Mouse (Mus musculus) gastrocnemius, adult 8-10 months (tissue): Measurements from ENCODE around the gene Ruvbl2. TPM values are rescaled to one million over a fixed set of nuclear protein-coding genes. Genes with fewer than 3 reads are reported as not detected.

Experiments
- DNase-seq, 2 experiments: peaks; one replicate each; pipeline ENCODE4 v3.0.0; 2022; ENCODE audit warnings: low spot score in 2 of 2
- total RNA-seq, 4 experiments: library from RNA; stranded (reverse); gene quantifications; 2 replicates each; pipeline ENCODE4 v1.2.4; 2022

Ruvbl2 gene
- total RNA-seq, 4 experiments from 2014 or later, result 22.4 to 28.6 (median 24.0) TPM

DNA sequence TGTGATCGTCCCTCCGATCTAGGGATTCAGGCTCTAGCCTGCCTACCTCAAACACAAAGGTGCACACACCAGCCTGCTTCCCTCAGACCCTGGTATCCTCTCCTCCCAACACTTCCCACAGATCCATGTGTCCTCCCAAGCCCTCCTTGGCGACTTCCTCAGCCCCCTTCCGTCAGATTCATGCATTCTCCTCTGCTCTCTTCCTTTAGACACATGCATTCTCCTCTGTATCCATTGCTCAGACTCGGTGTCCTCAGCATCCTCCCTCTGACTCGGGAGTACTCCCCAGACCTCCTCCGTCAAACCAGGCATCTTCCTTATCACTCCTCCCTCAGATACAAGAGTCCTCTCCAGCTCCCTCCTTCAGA is 4.1 kb downstream of the Ruvbl2 start:
- no peak for DNase-seq

DNA sequence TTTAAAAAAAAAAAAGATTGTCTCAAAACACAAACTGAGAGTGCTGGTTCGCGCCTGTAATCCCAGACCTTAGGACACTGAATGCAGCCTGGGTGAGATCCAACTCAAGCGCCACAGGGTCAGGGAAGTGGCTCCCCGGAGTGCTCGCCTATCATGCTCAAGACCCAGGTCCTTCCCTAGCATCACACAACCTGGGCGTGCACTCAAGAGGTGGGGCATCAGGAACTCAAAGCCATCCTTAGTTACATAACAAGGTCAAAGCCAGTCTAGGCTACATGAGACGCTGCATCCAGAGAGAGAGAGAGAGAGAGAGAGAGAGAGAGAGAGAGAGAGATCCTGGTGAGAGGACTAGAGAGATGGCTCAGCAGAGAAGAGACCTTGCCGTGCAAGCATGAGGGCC is 11.3 kb downstream of the Ruvbl2 start:
- DNase-seq, result peak in 1 of 2 experiments; percentile 69

DNA sequence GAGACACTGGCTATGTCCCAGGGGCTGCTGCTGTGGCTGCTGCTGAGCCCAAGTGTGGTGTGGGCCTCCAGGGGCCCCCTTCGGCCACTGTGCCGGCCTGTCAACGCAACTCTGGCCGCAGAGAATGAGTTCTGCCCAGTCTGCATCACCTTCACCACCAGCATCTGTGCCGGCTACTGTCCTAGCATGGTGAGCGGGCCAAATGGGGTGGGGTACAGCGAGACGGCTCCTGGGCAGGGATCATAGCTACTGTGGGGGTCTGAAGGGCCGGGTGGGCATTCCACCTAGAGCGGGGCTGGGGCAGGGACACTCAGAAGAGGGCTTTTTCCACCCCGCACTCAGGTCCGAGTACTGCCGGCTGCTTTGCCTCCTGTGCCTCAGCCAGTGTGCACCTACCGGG is 16.7 kb downstream of the Ruvbl2 start:
- no peak for DNase-seq

DNA sequence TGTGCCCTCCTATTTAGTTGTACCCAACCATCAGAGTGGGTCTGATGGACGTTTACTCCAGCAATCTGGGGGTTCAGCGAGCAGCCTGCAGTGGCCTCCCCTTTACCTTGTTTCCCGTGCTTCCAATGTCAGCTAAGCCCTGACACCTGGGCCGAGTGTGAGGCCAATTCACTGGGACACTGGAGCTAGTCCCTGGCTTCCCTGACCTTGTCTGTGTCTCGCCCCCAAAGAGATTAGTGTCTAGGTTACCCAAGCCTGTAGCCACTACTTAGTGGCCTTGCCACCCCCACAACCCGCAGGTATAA is 17.3 kb downstream of the Ruvbl2 start, which contains the start of gene Lhb:
Lhb (plus strand) TSS at position 206 of the 305 bp plus-strand sequence.
- no peak for DNase-seq

DNA sequence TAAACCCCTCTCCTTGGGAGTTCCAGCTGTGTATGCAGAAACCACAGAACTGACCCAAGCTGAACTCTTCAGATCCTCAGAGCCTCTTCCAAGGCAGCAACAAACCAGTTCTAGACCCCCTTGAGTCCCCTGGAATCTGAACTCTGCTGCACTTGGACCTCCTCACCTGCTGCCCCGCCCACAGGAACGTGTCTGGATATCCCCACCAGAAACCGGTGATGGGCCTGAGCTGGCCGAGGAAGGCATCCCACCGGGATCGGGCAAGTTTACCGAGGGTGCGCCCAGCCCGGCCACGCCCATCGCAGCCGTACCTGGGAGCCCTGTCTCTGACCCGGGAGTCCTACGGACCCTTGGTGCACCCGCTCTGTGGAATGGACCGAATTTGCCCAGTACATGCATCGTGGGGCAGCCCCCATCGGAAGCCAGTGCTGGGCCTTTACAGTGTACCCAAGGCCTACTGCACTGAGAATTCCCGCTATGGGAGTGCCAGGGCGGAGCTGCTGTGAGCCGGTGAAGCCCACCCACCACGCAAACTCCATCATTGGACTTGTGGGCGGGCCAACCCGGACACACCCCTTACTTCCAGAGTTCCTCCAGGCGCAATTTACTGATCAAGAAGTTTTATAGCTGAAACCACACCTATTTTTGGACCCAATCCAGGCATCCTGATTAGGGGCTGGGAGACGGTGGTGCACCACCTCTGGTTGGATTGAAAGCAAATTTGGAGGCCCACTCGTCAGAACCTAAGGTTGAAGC is 17.9 kb downstream of the Ruvbl2 start:
- no peak for DNase-seq

DNA sequence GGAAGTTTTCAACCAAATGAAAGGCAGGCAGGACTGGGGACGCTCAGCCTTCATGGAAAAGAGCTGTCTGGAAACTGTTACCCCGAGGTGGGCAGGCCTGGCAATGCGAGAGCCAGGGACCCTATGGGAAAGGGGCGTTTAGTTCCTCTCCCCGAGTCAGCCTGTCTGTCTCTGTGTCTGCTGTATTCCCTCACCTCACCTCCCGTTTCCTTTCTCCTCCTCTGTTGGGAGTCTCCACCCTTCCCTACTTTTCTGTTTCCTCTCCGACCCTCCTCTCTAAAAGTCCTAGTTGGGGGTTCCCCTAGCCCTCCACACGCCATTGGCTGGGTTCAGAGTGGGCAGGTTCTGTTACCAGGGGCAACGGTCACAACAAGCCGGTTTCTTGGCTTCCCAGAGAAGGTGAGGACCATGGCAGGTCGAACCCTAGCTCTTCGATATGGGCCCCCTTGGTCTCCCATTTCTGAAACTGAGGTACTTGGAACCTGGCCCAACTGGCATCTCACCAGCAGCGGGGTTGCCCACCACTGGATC is 19.9 kb downstream of the Ruvbl2 start:
- DNase-seq, result no peak

DNA sequence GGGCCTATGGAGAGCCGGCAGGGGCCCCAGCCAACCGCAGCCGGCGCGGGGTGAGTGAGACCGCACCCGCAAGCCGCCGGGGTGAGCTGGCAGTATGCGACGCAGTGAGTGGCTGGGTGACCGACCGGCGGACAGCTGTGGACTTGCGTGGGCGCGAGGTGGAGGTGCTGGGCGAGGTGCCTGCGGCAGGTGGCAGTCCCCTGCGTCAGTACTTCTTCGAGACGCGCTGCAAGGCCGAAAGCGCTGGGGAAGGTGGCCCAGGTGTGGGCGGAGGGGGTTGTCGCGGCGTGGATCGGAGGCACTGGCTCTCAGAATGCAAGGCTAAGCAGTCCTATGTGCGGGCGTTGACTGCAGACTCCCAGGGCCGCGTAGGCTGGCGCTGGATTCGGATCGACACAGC is 22.3 kb downstream of the Ruvbl2 start:
- DNase-seq, result no peak

DNA sequence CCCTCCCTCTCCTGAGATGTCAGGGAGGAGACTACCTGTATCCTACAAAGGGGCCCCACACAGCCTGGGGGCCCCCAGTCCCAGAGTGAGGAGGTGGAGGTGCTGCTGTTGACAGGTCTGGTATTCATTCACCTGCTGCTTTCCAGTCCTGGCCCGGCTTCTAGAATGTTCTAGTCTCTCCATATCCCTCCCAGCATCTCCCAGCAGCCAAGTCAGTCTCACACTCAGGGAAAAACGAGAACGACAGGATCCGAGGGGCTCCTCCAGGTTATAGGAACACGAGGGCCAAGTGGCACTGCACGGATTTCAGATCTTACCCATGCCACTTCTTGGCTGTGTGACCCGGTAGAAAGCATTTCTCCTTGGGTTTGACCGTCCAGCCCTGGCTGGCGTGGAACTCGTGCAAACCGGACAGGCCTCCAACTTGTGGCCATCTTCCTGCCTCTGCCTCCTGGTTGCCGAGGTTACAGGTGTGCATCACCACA is 23.1 kb downstream of the Ruvbl2 start:
- no peak for DNase-seq

DNA sequence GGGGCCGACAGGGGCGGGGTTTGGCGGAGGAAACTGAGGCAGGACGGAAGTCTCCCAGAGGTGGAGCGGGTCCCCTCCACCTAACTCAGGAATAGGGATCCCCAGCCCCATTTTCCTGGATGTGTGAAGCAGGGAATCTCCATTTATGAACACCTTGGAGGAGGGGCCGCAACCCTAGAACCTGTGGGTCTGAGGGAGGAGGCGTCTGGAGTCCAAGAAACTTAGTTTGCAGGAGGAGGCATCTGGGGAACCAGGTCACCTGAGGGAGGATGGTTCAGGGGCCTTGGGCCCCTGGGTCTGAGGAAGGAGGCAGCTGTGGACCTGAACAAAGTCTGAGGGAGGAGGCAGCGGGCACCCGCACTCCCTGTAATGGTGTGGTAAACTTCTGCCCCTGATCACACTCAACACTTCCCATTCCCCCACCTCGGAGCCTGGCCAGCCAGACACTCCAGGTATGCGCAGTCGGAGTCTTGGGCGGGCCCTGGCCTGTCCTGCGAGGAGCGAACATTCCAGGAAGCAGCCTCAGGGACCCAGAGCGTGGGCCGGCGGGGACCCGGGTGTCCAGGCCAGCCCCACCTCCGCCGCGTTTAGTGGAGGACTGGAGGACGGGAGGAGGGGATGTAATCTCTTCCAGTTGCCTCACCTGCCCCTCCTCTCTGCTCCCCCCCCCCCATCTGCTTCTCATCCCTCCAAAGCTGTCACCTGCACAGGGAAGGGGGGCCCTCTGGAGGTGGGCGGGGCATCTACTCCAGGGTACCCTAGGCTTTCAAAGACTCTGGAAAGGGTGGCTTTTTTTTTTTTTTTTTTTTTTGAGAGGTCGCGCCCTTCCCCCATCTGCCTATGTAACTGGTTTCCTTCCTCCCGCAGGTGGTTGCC is 23.8 kb downstream of the Ruvbl2 start:
- peak in 1 of 2 experiments; percentile 7 for DNase-seq

DNA sequence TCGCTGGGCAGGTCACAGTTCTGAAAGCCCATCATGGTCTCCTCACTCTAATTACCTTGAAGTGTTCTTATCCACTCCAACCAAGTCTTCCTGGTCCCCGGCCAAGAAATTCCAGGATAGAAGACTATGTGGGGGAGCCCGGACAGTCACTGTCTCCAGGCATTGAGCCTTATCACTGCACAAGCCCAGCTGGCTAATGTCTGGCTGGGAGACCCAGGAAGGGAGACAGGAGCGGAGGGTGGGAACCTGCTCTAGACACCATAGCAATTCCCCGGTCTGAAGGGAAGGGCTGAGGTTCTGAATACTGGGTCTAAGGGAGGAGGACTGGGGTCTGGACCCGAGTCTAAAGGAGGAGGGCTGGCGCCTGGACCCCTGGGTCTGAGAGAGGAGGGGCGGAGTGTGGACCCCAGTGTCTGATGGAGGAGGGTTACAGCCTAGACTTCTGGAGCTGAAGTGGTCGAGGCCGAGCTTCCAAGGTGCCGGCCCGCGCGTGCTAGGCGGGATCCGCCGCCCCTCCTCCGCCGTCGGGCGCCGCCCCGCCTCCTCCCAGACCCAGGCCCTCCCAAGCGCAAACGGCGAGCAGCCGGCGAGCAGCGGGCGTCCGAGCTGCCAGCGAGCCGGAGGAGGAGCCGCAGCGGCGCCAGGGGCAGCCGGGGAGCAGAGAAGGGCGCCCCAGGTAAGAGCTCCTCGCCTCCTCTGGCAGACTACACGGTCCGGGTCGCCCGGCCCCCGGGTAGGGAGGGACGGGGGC is 24.6 kb downstream of the Ruvbl2 start, which contains the start of gene Ntf5:
Ntf5 (plus strand) TSS at position 583 of the 751 bp plus-strand sequence.
- peak in 1 of 2 experiments; percentile 36 for DNase-seq

DNA sequence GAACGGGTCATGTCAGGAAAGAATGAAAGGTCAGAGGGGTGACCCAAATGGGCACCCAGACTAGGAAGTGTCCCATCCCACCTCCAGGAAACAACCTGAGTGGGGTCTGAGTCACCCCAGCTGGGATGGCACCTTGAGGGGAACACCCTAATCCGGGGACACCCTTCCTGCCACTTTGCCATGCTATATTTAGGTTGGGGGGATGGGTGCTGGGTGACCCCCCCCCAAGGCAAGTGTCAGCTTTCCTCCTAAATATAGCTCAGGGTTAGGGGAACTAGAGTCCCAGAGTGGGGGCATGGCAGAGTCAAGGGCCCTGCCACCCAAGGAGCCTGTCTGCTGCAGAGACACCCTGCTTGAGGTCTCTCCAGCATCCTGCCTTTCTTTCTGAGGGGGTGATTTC is 25.5 kb downstream of the Ruvbl2 start:
- peak; percentile 67 to 76 for DNase-seq

DNA sequence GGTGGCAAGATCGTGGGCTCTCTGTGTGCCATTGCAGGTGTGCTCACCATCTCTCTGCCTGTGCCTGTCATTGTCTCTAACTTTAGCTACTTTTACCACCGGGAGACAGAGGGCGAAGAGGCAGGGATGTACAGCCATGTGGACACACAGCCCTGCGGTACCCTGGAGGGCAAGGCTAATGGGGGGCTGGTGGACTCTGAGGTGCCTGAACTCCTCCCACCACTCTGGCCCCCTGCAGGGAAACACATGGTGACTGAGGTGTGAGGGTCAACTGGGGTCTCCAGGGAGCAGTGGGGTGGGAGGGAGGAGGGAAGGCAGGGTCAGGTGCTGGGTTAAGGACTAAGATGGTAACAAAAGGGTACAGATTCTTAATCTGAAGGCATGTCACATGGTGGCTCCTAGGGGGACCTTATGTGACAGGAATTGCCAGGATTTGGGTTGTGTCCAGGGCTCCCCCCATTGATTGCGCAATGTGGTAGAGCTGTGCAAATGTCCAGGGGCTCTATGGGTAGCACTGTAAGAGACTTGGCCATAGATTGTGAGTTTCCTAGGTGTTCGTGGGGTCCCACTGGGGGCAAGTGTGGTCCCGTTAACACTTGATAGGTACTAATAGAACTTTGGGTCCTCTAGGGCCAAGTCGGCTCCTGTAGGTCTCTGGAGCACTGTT is 28.3 kb downstream of the Ruvbl2 start:
- DNase-seq, result no peak

DNA sequence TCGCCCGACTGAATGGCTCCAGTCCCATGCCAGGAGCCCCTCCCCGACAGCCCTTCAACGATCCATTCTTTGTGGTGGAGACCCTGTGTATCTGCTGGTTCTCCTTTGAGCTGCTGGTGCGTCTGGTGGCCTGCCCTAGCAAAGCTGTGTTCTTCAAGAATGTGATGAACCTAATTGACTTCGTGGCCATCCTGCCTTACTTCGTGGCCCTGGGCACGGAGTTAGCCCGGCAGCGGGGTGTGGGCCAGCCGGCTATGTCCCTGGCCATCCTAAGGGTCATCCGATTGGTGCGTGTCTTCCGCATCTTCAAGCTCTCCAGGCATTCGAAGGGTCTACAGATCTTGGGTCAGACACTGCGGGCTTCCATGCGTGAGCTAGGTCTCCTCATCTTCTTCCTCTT is 28.9 kb downstream of the Ruvbl2 start:
- DNase-seq, result no peak

DNA sequence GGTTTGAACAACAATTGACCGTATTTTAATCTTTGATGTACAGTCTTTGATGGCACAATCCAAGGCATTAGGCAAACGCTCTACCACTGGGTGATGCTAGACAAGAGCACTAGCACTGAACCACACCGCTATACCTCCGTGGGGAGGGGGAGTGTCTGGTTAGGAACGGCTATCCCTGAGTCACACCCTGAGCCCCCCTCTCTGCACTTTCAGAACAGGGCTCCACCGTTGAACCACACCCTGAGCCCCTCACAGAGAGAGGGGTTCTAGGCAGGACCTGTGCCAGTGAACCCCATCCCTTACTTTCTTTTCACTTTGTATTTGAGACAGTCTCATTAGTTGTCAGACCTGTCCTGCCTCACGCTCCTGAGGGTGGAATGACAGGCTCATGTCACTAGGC is 29.5 kb downstream of the Ruvbl2 start:
- no peak for DNase-seq

DNA sequence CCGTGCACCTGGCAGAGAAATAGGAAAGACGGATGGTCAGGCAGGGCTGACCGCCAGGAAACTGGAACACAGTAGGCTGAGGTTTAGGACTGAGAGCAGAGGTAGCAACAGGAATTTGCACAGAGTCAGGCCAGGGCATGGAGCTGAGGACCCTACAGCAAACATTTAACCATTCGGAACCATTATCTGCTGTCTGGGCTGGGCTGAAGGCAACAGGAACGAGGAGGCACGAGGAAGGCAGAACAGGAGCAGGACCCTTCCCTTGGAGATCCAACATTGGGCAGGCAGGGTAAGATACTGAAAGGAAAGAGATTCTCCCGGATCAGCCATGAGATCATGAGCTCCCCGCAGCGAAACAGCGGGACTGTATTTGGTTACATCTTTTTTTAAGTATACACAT is 30.1 kb downstream of the Ruvbl2 start:
- DNase-seq, result no peak

DNA sequence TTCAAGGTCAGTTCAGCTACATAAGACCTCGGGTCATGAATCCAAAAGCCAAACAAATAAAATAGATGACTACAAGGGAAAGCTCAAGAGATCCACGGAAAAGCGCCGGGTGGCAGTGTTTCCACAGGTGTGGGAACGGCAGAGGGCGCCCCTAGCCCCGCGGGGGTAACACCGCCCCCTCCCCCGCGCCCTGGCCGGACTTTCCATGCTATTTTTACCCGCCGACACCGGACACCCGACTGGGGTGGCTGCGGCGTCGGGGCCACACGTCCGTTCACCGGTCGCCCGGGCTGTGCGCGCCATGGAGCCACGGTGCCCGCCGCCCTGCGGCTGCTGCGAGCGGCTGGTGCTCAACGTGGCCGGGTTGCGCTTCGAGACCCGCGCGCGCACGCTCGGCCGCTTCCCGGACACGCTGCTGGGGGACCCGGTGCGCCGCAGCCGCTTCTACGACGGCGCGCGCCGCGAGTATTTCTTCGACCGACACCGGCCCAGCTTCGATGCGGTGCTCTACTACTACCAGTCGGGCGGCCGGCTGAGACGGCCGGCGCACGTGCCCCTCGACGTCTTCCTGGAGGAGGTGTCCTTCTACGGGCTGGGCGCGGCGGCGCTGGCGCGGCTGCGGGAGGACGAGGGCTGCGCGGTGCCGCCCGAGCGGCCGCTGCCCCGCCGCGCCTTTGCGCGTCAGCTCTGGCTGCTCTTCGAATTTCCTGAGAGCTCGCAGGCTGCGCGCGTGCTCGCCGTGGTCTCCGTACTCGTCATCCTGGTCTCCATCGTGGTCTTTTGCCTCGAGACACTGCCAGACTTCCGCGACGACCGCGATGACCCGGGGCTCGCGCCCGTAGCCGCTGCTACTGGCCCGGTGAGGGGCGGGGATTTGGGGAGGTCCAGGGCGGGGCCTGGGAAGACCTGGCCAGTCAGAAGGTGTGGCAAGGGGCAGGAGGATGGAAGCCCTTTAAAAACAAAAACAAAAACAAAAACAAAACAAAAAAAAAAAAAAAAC is 31.4 kb downstream of the Ruvbl2 start:
- peak; percentile 66 to 80 for DNase-seq

DNA sequence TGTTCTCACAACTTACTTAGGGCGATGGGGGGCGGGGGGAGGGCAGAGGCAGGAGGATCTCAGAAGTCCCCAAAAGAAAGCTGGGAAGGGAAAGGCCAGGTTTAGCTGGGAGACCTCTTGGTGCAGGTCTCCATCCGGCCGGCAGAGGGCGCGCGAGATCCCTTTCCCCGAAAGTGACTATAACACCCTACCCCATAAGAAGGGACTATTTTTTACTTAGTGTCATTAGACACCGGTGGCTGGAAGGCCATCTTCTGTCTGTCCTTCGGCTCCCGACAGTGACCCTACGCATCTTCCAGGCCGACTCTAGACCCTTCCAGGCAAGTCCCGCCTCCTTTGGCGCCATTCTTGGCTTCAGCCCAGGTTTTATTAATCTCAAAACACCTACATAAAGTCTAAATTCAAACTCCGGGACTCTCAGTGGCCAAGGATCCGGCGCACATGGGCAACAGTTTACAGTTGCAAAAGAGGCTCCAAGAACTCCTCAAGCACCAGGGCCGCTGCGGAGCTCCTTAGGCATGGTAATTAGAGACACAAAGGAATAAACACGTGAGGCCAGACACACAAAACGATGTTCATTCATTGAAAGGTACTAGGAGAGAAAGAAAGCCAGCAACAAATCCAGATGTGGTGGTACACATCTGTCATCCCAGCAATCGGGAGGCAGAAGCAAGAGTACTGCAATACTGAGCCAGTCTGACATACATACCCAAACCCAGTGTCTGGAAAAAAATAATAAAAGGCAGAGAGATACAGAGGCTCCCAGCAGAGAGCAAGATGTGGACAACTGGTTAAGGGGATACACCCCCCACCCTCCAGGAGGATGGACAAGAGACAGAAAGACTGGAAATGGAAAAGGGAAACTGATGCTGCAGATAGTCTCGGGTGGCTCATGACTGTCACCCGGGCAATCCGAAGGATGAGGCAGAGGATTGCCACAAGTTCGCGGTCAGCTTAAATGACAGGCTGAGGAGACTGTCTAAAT is 32.5 kb downstream of the Ruvbl2 start, which contains the start of gene Kcna7:
Kcna7 (plus strand) TSS at position 563 of the 985 bp plus-strand sequence.
- DNase-seq, result peak; percentile 66 to 78

DNA sequence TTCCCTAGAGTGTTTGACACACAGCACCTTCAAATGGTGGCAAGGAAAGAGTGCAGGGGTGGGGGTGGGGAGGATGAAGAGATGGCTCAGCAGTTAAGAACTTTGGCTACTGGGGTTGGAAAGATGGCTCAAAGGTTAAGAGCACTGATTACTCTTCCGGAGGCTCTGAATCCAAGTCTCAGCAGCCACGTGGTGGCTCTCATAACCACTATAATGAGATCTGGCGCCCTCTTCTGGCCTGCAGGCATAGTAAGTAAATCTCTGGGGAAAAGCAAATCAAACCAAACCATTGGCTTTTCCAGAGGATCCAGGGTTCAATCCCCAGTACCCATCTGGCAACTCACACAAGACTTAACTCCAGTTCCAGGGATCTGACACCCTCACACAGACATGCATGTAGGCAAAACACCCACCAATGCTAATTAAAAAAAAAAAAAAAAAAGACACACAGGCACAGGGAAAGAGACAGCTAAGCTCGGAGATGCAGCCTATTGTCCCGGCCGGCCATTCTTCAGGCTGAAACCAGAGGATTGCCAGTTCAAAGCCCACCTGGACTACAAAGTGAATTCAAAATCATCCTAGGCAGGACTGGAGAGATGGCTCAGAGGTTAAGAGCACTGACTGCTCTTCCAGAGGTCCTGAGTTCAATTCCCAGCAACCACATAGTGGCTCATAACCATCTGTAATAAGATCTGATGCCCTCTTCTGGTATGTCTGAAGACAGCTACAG is 34.2 kb downstream of the Ruvbl2 start:
- DNase-seq, result no peak
